Mouse (Mus musculus) erythroblast, embryonic 14.5 days (primary cell): Measurements from ENCODE around the gene Cnn1.

Experiments
- GATA1 ChIP-seq: IDR thresholded peaks from 2 replicates; pipeline ENCODE4 v1.6.1; 2012; ENCODE audit warnings: low read length, inconsistent platforms, mixed read lengths
- TAL1 ChIP-seq: IDR thresholded peaks from 3 replicates; pipeline ENCODE4 v1.6.1; 2012; ENCODE audit warnings: low read length, inconsistent platforms, mixed read lengths

- no peak for TF ChIP-seq TAL1
- TF ChIP-seq GATA1, result no peak
These were observed 906 bp downstream of the Cnn1 start for GRCm38 (mm10) chr9:22099922-22100321.
